Mouse (Mus musculus) cerebellum, postnatal 10 days (tissue): ENCODE results near the gene Iqschfp.

Source experiments
- DNase-seq, 2 experiments: peaks; one replicate each; pipeline ENCODE4 v3.0.0; 2021; ENCODE audit warnings: mixed read lengths in 2 of 2

The Iqschfp gene

DNA sequence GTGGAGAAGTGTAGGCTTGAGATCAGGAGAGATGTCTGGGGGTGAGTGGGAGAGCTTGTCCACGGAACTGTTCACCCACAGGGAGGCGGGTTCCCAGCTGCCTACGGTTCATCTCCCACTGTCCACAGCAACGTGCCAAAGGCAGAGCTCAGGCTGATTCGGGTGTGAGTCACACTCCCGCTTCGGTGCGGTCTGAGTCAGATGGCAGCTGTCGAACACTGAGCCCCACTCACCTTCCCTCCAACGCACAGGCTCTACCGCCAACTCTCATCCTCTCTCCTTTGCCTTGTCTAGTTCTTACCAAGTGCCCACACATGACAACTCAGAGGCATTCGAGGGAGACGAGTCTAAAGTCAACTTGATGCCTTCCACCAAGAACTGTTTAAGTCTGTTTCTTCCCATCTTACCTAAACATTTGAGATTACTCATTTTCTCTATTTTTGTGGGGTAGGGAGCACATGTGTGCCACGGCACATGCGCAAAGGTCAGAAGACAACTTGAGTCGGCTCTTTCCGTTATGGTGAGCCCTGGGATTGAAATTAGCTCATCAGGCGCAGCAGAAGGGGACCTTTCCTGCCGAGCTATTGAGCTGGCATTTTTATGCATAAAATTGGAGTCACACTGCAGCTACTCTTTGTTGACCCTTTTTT is 716.9 kb downstream of the Iqschfp start:
- DNase-seq, result peak; percentile 53 to 55

DNA sequence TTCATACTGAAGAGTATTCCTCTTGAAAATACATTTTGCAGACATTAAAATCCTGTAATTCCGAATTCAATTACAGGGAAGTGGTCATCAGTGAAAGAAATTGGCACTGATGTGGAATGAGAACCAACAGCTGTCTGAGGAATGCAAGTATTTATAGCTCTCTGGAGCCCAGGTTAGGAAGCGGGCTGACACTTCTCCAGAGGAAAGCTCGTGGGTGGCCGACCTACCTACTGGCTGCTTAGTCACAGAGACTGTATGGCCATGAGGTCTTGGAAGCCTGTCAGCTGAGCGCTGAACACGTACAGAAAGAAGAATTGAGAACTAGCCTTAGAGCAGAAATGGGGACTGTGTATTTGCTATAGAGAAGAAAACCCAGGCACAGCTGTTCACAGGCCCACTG is 718.0 kb downstream of the Iqschfp start:
- DNase-seq, result no peak

DNA sequence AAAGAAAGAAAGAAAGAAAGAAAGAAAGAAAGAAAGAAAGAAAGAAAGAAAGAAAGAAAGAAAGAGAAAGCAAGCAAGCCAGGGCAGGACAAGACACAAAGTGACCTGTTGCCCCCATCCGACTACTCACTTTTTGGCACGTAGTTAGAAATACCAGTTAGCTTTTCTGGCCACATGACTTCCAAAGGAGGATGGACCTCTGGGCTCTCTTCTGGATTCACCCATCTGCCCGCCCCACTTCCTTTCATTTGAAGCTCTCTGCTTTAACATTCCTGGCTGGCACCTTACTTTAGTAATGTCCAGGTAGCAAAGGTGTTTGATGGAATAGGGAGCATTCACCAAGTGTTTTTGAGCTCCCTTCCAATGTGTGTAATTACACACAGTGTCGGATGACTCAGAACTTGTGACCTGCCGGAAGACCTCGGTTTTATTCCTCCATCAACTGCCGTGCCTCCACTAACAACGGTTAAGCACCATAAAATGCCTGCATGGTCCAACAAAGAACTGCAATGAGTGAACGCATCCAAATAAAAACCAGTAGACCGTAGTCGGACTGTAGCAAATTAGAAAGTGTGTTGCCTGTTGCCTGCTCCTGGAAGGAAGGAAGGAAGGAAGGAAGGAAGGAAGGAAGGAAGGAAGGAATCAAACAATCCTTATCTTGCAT is 718.7 kb downstream of the Iqschfp start:
- DNase-seq, result no peak

DNA sequence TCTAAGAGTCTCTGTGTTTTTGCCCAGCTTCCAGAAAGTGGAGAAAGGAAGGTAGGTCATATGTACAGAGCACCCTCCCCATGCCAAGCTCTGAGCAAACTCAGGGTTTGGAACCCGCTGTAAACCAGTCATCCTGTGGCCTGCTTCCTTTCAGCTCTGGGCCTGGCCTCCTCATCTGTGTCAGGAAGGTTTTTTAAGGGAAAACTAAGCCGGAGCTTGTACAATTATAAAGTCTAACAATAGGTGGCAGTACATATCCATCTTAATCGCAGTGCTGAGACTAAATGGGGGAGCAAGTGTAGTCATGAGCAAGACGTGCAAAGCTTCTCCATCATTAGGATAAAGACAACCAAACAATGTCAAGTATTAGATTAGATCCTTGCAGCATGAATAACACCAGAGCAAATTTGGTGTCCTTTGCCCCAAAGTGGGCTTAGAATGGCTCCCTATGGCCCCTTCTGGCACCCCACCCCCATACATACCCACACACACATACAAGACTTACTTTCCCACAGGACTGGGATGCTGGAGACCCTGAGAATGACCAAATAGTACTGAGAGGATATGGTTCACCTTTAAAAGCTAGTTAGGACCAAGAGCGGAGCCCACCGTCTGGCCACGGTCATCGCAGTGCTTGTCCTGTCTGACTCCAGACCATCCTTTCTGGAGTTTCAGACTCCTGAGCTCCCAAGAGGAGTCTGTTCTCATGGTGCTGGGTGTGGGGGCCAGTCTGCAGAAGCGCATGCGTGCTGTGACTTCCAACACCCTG is 723.2 kb downstream of the Iqschfp start:
- DNase-seq, result peak in 1 of 2 experiments; percentile 70

DNA sequence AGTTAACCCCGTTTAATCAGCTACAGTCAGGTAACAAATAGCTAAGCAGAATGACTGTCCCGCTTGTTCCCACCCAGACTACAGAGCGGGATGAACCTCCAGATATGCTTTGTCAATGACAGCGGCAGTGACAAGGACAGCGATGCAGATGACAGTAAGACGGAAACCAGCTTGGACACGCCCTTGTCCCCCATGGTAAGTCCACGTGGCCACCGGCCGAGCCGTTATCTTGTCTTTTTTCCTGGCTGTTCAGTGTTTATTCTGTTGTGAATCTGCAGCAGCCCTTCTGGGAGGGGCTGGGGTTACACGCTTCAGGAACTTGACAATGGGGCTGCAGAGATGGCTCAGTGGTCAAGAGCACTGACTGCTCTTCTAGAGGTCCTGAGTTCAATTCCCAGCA is 724.3 kb downstream of the Iqschfp start:
- no peak for DNase-seq

DNA sequence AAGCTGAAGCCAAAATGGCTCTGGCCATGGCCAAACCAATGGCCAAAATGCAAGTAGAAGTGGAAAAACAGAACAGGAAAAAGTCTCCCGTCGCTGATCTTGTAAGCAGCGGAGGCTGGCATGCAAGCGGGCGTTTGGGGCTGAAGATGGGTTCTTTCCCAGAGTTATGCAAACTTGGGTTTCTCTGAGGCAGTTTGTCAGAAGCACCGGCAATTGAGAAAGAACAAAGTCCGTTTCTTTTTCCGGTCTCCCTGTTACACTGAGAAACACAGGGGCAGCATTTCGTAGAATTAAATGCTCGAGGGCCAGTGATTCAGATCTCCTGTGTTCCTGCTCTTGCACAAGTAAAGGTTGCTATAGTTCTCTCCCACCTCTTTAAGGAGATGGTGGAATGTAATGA is 725.7 kb downstream of the Iqschfp start:
- no peak for DNase-seq

DNA sequence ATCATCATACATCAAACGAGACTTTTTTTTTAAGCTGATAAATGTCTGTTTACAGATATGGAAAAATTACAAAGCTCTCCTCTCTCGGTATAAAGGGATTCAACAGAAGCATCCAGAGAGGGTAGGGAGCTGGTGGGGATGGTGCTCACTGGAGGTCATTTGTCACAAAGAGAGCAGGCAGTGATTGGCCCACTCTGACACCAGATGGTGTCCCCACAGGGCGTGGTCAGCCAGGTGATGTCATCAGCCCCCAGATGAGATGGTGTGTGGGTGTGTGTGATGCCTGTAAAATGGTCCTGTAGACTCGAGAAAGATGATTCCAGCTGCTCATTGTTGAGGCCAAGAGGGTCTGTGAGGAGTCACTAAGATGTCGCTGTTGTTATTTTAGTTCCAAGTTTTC is 727.1 kb downstream of the Iqschfp start:
- peak; percentile 44 to 46 for DNase-seq

DNA sequence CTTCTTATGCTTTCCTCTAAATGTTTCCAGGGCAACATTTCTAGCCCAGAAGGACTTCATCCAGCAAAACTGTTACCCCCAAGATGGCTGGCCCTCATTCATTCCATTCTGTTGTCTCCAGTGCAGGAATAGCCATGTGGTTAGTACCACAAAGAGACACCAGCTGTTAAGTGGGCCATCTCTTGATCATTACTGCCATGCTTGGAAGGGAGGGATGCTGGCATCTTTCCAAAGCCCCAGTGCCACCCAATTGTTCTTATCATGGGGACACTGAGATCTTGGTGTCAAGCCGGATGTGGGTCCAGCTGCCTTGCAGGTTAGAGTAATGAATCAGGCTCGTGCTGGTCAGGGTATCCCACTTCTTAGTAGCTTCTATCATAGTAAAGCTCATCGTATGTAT is 729.9 kb downstream of the Iqschfp start:
- no peak for DNase-seq

DNA sequence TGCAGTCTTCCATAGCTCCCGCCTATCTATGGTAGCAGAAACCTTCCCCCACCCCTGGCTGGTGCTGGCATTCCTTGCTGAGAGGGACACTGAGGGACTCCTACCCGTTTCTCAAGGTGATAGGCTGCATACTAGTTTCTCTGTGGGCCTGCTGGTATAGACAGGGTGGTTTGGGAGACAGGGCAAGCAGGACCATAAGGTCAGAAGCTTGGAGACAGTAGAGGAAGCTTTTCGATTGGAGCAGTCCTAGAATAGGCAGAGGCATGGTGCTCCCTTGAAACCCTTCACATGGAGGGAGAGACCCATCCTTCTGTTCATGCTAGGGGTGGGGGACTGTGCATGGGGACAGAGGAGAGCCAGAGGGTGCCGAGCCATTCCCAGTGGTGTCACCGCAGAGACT is 731.0 kb downstream of the Iqschfp start:
- no peak for DNase-seq

DNA sequence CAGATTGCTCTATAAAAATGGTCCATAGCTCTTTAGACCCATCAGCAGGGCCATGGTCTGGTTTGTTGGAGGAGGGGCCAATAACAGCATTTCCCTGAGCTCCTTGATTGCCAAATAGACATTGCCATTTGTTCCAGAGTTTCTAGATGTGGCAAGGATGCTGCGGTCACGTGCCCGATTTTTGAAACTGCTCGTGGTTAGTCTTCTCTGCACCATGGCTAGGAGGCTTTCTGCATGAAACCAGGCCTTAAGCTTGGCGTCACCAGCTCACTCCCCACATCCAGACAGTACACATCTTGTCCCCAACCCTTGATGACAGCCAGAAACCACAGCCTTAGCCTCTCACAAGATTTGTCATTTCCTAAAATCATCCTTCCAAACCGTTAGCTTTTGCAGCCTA is 732.4 kb downstream of the Iqschfp start:
- no peak for DNase-seq

DNA sequence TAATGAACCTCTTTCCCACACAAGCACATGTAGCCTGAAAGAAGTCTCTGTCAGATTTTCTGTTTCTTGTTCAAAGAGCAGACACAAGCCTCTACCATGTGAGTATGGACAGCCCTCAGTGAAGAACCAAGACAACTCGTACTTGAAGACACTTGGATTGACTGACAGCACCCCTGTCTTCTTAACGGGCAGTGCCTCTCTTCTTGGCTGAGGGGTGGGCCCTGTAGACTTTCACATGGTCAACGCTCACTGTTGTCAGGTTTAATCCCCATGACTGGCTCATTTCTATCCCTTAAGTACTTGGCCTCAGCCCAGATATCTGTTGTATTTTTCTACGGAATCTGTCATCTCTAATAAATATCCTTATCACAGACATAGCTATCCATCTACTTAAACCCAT is 738.2 kb downstream of the Iqschfp start:
- DNase-seq, result no peak

DNA sequence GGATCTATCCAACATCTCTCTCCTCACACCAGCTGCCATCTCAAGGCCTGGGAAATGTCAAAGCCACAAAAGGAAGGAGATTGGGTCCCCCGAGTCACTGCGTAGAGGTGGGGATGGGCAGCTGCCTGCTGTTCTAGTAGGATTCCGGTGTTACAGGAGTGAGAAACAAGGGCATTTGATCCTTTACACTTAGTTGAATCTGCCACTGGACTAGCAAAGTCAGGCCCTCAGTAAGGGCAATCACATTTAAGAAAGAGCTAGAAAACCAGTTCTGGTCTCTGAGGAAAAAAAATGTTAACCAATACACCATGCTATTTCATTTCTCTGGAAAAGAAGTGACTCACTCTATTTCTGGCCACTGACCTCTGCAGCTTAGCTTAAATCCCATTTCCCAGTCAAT is 738.8 kb downstream of the Iqschfp start:
- DNase-seq, result no peak

DNA sequence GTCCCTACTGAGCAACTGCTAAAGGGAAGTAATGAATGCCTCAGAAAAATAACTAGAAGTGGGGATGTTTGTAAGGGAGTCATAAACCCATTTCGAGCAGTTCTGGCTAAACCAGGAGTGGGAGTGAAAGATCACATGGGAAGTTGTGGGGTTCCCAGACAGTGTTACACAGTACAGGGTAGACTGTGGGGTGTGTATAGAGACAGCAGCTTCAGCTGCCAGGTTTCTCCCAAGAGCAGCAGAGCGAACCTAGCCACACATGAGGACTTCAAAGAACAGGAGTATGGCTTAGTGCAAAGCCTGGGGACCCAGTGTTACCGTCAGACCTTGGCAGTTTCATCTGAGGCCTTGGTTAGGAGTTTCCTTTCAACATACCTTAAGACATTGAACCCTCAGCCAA is 740.7 kb downstream of the Iqschfp start:
- DNase-seq, result no peak

DNA sequence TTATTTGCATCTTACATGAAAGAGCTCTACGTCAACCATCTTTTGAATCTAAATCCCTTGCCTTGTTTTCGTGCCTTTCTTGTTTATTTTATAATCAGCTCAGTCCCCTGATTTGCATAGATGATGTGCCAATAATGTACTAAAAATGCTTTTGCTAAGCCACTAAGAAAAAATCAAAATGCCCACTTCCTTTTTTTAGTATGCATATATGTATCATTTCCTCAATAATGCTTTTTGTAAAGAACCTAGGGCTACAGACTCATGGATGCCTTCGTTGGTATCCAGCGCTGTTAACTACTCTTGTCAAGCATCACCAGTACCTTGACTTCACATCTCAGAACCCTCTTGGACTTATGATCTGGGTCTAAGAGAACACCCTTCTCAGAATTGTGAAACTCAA is 741.5 kb downstream of the Iqschfp start:
- no peak for DNase-seq

DNA sequence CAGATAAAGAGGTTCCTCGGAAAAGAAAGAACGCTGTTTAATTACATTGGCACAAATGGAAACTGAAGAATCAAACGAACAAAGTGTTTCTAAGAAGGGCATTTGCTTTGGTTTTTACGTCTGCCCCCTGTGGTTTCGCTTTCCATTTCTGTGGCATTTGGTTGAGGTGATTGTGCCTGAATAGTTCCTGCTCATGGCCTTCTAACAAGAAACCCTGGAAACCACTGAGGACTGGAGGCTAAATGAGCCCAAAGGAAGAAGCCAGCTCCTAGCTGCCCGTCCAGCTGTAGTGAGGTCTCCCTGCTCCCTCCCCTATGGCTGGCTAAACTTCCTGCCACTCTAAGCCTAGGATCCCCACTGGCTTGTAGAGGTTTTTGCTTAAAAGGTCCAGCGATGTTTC is 745.9 kb downstream of the Iqschfp start:
- DNase-seq, result no peak

DNA sequence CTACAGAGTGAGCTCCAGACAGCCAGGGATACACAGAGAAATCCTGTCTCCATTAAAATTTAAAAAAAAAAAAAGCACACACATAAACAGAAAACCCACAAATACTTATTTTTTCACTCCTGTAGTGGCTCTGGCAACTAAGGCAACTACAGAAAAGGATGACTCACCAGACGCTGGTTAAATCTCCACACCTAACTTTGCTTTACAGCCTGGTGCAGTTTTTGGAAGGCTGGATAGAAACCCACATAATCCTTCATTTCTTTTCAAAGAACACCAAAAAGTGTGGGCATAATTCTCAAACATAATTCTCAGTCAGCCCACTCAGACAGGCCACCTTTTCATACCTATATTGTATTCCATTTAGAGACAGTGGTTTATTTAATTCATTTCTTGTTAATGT is 746.7 kb downstream of the Iqschfp start:
- DNase-seq, result no peak

DNA sequence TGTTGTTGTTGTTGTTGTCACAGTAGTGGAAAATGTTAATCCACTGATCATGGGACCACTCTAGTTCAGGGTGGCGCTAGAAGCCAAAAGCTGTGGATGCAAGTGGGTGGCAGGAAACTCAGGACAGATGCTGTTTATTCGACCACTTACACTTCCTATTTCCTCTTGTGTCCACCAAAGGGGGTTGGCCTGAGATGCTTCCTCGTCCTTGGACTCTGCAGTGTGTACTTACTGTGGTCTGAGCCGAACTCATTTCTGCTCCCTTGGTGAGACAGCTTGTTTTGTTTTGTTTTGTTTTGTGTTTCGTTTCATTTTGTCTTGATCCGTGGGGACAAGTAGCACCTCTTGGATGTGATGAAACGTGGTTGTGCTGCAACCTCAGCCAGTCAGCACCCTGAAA is 750.9 kb downstream of the Iqschfp start:
- no peak for DNase-seq

DNA sequence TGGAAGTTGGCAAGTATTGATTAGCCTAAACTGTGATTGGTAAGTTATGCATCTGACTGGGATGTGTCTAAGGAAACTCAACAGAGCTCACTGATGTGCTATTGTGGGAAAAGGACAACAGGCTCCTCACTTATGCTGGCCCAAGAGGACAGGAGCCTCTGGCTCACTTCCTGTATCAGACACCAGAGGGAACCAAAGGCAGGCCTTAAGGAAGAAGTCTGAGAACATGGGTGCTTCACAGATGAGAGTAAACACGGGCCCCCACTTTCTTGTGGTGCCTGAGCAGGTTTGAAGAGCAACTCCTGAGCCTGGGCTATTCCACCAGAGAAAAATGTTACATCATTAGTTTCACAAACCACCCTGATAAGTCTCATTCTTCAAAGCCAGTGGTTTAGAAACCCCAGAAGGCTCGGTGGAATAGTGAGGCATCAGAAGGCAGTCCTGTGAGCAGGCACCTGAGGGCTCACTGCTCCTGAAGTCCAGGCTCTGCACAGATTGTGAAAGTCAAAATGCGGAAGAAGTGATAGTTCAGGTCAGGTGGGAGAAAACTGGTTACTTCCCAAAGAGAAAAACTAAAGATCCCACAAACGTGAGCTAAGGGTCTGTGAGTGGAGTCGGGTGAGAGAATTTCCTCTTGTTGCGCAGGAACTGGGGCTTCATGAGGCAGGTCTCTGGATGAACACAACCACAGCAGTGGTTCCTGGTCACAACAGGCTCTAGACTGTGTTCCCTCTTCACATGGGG is 754.5 kb downstream of the Iqschfp start:
- peak; percentile 33 to 38 for DNase-seq

DNA sequence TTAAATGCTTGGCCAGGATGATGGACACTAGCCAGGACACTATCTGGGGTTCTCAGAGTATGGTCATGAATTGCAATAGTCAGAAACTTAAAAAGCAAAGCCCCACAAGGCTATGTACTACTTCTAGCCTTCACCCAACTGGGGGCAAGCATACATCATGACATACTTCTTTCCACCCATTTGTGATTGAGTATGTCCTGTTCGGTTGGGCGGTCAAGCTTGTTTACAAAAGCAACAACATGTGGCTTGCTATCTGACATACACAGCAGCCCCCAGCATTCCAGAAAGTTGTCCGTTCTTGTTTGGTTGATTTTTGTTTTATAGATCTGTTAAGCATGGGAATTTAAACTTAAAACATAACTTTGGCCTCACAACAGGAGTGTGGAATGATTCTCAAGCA is 755.2 kb downstream of the Iqschfp start:
- no peak for DNase-seq

DNA sequence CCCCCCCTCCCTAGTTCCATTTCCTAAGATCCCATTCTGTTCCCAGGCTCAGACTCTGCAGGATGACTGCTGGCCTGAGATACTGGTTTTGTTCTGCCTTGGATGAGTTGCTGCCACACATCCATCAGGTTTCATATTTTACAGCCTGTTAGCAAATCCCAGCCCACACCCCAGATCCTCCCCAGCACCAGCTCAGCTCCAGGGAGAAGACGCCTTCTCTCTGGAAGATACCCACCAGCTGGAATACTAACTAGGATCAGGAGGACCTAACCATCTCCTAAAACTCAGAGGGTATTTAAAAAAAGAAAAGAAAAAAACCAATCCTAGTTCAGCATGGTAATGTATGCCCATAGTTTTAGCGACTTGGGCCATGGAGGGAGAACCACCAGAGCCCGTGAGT is 758.2 kb downstream of the Iqschfp start:
- no peak for DNase-seq

DNA sequence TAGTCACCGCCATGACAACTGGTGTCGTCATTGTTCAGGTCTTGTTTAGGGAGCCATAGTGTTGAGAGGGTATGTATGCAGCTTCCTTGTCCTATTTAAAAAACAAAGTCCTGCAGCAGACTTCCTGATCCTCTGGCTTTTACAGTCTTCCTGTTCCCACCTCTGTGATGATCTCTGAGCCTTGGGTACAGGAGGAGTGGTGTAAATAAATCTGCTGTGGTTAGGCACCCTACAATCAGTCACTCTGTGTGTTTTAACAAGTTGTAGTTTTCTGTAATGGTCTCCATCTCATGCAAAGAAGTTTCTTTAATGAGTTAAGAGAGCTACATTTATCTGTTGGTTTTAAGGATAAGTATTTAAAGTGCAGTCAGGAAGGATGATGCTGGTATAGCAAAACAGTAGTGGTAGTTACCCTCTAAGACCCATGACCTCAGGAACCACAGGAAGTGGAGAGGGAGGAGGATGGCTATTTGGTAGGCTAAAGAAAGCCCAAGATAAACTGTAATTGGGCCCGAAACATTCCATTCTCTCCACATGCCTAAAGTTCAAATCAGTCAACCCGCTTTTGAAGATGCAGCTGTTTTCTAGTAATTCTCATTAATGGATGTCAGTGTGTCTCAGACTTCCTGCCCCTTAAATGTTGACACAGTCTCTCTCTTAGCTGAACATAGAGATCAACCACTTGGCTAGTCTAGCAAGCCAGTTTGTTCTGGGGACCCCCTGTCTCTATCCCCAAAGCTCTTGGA is 764.7 kb downstream of the Iqschfp start:
- no peak for DNase-seq

DNA sequence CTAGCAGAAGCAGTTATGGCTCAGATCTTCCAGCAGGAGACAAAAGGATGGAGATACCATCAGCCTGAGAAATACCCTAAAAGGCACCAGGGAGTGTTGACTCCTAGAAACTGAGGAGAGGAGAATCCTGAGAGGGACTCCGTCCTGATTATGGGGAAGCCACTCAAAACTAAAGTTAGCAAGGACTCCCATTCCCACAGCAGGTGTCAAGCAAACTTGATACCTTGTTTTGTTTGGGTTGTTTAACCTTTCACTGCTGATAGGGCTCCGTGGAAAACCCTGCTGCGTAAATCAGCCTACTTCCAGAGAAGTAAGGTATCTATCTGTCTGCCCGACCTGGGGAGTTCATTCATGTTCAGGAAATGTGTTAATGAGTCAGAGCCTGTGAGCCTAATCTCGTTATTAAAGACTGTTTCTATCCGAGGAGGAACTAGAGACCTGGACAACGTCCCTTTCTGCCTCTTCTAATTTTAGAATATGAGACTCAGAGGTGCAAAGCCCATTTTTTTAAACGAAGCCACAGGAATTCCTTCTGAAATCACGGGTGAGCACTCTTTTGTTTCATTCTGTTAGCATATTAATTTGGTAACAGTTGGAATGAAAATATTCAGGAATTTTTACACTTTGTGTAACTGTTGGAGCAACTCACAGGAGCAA is 765.7 kb downstream of the Iqschfp start:
- no peak for DNase-seq
